Mouse (Mus musculus): Measurements from ENCODE around the gene Ascl4. TPM values are rescaled to one million over a fixed set of nuclear protein-coding genes. Genes with fewer than 3 reads are reported as not detected.

Gene Ascl4
- polyA plus RNA-seq (2014; fragmentation: Illumina TruSeq; extraction: RNeasy Lipid Tissue Mini Kit (QIAGEN cat#74804); ENCODE audit: low read depth, low replicate concordance) = not detected

DNA sequence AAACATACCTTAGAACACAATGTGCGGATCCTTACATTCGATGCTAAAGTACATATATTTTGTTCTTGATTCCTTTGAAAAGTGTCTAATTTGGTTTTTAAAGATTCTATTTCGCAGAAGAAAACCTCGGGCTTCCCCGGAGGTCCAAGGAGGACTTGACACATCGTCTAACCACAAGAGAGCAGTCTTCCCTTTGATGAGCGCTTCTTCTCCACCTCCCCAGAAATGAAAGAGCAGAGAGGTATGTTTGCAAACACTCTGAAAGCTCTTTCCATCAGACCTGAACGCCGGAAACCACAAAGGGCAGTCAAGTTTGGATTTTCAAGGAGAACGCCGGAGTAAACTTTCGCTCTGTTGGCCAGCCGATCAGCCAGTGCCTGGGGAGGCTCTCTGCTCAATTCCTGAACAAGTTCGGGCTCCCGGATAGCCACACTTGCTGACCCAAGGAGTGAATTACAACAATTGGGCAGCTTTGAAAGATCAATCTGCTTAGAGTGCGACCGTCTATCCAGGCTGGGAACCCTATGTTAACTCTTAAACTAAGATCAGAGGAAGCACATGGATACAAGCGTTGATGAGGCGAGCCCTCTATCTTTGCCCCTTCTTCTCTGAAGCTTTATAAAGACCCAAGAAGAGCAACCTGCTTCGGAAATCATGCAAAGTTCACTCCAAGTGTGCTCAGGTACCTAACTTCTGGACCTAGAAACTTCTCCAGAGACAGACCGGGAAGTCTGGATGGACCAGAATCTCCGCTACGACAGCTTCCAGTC is at the start of gene Ascl4:
TSS of gene Ascl4 (plus strand) at position 6 of the 770 bp plus-strand sequence.

DNA sequence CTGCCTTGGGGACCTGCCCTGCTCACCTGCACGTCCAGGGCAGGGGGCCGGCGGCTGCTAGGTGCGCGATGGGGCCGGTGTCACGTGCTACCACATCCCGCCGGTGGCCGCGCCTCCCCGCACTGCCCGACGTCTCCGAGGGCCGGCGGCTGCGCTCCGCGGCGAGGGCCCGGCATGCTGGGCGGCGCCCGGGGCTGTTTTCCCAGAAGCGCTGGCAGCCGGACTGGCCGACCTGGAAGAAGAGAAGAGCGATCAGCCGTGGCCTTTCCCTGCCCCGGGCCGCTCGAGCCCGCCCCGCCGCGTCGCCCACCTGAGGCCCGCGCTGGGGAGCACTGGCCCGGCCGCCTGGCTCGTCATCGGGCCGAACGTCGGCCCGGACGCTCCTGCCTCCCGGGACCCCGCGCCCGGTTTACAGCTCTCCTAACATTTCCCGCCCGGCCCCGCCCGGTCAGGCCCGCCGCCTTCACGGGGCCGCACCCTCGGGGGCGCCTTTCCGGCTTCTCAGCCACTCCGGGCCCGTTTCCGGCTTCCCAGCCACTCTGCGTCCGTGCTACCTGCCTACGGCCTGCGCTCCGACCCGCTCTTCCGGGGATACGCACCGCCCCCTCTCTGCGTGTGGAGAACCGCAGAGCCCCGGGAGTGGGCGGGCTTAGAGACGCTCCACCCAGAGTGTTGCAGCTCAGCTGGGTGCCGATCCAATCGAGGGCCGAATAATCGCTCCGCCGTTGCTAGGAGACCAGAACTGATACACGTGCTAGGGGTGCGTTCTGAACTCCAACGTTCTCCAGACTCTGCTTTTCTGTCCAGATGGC is 10.8 kb upstream of the Ascl4 start, which contains the start of gene Prdm4:
TSS of gene Prdm4 (minus strand) at position 645 of the 812 bp plus-strand sequence.

DNA sequence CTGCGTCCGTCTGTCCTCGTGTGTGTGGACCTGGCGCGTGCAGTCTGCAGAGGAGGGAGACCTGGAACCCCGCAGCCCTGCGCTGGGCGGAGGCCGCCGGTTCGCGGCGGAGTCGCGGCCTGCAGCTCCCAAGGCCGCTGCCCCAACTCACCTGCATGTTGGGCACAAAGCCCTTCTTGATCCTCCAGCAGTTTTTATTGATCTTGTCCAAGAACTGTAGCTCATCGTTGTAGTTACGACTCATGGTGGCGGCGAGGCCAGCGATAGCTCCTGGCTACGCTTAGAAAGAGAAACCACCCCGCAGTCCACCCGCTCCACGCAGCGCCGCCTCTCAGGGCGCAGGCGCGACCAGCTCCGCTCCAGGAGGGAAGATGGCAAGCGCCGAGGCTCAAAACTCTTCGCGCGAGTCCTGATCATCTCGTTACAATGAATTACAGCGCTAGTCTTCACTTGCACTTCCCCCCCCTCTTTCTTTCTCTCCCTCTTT is 30.0 kb downstream of the Ascl4 start, which contains the start of gene Rtcb:
TSS of gene Rtcb (minus strand) at position 360 of the 487 bp plus-strand sequence.

Other genes with a start within 250 kb of the Ascl4 start
- 22.1 TPM for gene Pwp1, start 98.2 kb upstream of the Ascl4 start, polyA plus RNA-seq (2014; fragmentation: Illumina TruSeq; extraction: RNeasy Lipid Tissue Mini Kit (QIAGEN cat#74804); ENCODE audit: low read depth, low replicate concordance)
- gene Prdm4, start 10.5 kb upstream of the Ascl4 start, polyA plus RNA-seq (2014; fragmentation: Illumina TruSeq; extraction: RNeasy Lipid Tissue Mini Kit (QIAGEN cat#74804); ENCODE audit: low read depth, low replicate concordance) = 23.5 TPM
- 40.3 TPM for gene Rtcb, start 30.1 kb downstream of the Ascl4 start, polyA plus RNA-seq (2014; fragmentation: Illumina TruSeq; extraction: RNeasy Lipid Tissue Mini Kit (QIAGEN cat#74804); ENCODE audit: low read depth, low replicate concordance)
- not detected for gene Bpifc, start 84.2 kb downstream of the Ascl4 start, polyA plus RNA-seq (2014; fragmentation: Illumina TruSeq; extraction: RNeasy Lipid Tissue Mini Kit (QIAGEN cat#74804); ENCODE audit: low read depth, low replicate concordance)
- 13.4 TPM for gene Fbxo7, start 94.3 kb downstream of the Ascl4 start, polyA plus RNA-seq (2014; fragmentation: Illumina TruSeq; extraction: RNeasy Lipid Tissue Mini Kit (QIAGEN cat#74804); ENCODE audit: low read depth, low replicate concordance)